Mouse (Mus musculus): ENCODE data around the gene Bcam. TPM values are rescaled to one million over a fixed set of nuclear protein-coding genes. Genes with fewer than 3 reads are reported as not detected.

Bcam gene
- total RNA-seq, 2 experiments from 2014 or later: 43.2 to 53.2 TPM

DNA sequence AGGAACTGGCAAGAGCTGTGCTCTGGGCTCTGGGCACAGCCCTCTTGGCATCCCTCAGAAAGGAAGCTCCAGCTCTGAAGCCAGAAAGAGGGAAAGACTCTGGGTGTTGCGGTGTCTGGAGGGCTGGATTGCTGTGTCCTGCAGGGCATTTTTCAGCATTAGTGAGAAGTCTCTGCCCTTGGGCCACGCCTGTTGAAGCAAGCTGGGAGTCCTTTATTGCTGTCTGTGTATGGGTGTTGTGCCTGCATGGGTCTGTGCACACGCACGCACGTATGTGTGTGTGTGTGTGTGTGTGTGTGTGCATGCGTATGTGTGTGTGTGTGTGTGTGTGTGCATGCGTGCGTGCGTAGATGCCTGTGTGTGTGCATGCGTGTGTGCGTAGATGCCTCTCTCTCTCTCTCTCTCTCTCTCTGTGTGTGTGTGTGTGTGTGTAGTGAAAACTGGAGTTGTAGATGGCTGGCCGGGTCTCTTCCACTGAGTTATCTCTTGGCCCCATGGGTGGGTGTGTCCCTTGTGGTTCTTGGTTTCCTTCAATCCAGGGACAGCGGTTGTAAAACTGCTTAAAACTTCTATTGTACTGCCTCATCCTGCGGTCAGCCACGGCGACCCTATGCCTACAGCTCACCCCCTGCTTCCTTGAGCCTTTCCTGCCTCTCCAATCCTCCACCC is 34.3 kb downstream of the Bcam start:
- DNase-seq (ENCODE audit: low spot score in 2 of 2): no peak

DNA sequence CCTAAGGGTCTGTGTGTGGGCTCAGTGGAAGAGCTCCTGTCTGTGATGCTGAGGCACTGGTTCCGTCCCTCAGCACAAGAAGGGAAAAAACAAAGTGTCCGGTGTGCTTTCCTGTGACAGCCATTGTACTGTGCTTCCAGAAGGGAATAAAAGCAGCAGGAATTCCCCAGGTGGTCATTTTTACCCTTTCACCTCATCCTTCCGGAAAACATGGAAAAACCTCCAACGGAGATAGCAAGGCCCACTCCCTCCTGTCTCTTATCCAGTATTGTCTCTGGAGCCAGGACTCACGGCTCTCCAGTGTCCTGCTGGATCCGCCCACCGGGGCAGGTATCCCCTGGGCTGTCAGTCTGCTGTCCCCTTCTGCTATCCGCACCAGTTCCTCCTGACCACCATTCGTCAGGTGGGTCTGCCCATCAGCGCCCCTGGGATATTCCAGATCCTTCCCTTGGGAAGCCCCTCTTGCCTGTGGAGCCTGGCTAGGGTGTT is 36.6 kb downstream of the Bcam start:
- DNase-seq (ENCODE audit: low spot score in 2 of 2): no peak

DNA sequence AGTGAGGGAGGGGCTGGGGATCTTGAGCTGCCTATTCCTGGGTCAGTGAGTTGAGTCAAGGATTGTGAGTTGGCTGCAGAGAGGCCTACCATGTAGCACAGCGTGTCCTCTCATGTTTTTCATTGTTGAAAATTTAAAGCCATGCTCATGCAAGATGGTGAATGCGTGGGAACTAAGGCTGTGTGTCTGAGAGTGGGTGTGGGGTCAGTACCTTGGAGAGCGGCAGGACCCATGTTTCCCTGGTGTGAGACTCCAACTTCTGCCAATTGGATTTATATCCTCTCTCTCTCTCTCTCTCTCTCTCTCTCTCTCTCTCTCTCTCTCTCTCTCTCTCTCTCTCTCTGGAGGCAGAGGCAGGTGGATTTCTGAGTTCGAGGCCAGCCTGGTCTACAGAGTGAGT is 44.3 kb downstream of the Bcam start:
- no peak for DNase-seq (ENCODE audit: low spot score in 2 of 2)

DNA sequence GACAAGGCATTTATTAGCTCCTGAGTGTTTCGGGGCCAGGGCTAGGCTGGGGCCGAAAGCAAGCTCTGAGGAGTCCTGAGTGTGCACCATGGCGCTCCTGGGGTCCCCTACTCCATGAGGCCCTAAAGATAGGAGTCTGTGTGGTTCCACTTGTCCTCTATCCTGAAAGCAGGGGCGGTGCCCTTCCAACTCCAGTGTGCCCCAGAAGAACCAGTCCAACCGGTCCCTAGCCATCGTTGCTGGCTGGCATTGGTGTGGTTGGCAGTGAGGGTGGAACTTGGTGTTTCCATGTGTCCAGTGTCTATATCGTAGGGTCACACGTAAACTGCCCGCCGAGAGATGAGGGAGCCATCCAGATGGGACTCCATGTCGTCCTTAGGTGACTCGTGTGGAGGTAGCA is 46.6 kb downstream of the Bcam start:
- DNase-seq (ENCODE audit: low spot score in 2 of 2): no peak

DNA sequence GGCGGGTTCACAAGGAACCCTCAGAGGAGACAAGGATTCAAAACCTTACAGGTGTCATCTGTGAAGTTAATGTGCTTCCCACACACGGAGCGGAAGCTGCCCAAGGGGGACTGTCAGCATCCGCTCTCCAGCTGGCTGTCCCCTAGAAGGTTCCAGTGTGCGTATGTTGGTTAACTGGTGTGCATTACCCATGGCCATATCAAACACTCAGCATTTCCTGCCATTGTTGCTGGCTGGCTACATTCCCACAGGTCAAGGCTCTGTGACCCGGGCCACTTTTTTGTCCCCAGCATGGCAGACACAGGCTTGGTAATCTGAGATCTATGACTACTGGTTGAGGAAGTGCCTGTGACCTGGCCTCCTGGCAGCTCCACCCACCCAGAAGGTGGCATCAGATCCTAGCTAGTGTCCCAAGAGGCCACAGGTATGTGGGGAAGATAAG is 48.0 kb downstream of the Bcam start:
- no peak for DNase-seq (ENCODE audit: low spot score in 2 of 2)

DNA sequence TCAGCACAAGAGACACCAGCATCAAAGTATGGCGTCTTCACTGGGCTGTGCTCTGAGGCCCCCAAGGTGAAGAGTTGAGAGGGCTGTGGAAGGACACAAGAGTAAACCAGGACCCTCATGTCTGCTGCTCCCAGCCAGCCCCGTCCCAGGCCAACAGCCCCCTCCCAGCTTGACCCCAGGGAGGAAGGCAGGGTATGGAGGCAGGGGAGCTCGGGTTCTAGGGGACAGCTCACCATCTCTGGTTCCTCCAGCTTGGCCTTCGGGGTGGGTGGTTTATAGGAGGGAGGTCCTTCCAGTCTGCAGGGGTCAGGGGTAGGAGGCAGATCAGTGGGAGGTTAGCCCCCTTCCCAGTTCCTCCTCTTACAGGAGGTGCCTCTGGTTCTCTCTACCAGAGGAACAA is 51.6 kb downstream of the Bcam start:
- DNase-seq (ENCODE audit: low spot score in 2 of 2): no peak

DNA sequence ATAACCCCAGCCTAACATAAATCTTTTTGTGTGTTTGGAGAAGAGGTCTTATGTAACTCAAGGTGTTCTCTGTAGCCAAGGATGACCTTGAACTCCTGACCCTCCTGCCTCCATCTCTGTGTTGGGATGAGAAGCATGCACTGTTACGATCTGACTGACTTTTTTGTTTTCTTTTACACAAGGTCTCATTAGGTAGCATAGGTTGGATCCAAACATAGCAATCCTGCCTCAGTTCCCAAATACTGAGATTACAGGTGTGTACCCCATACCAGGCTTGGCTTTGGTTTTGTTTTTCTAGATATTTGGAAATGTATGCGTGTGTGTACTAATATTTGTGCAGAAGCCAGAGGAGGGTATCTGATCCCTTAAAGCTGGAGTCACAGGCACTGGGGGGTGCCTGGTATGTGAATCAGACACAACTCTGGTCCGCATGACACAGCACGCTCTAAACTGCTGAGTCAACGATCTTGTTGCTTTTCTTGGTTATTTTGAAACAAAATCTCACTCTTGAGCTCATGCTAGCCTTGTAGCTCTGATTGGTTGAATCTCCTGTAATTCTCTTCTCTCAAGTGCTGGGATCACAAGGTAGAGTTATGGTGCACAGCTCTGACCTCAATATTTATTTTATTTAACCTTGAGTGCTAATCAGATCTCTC is 52.4 kb downstream of the Bcam start:
- DNase-seq (ENCODE audit: low spot score in 2 of 2): no peak

DNA sequence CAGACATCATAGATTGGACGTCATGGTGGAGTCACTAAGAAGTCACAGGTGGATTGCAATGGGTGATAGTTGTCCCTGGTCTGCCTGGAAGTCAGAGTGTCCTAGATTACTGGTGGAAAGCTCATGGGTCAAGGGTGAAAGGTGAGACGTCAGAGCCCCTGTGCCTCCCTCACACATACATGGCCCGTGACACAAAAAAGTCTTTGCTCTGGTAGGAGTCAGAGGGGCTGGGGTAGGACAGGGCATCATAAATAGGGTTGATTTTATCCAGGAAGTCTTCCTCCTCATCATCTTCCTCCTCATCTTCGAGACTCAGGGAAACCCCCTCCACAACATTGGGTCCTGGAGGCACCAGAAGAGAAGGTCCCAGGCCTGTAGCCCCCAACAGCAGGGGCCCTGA is 53.5 kb downstream of the Bcam start:
- no peak for DNase-seq (ENCODE audit: low spot score in 2 of 2)

DNA sequence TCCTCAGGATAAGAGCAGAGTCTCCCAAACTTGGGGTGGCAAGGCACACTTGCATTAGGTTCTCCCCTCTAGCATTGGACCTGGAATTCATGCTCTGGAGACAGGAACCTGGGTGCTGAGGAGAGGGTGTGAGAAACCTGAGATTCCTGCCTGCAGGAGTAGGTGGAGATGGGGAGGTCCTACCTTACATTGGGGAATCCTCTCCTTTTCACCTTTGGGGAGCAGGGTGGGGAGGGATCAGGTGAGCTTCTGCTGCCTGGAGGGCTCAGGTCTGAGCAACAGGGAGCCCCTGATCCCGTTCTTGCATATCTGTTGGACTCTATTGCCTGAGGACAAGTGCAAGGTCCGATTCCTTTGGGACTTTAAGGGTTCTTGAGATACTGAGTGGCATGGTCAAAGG is 54.0 kb downstream of the Bcam start:
- DNase-seq (ENCODE audit: low spot score in 2 of 2): no peak

DNA sequence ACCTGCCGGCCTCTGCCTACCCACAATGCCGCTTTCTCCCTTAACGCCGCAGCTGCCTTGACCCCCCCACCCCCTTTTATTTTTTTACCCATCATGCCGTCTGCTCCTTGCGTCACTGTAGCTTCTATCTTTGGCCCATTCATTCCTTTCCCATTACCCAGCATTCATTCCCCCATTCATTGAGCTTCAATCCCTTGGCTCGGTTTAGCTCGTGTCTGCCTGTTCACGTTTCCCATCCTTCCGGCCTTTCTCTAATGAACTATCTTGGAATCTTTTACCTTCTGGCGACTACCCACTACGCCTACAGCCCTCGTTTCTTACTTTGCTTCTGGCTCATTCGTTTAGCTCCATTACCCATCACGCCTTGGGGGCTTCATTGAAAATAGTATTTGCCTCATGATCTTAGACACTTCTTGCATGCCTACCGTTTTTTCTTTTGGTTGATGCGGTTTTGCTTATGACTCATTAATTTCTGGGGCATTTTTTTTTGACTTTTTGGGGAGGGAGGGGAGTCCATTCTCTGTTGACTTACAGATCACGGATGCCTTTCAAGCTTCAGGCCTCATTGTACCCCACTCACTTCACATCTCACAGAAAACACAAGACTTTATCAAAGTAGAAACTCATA is 54.6 kb downstream of the Bcam start:
- DNase-seq (ENCODE audit: low spot score in 2 of 2): no peak

DNA sequence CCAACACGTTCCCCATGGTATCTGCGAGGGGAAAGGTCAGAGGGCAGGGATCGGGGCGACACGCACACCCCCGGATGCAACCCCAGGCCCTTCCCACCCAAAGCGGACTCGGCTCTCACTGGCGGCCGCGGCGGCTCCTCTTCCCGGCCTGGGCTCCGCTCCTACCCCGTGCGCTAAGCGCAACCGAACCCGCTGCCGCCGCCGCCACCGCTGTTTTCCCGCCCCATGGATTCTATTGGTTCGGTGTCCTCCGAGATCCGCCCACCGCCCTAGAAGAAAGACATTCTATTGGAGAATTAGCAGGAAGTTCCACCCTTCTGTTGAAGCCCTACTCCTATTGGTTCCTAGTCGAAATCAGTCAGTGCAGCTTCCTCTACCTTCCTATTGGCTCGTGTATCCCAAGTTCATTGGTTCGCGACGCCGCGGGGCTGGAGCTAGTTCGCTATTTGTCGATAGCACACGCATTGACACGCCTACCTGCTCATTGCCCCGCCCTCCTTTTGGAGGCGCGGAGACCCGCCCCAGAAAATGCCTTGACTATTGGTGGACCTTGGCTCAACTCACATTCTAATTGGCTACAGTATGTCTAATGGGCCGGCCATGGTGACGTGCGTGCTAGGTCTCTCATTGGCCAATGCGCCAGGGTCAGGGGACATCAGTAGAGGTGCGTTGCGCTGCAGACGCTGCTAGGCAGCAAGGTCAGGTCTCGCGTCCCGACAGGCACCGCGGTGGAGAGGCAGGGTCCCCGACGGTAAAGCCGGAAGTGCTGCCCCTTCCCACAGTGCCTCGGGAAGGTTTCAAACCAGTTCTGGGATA is 55.4 kb downstream of the Bcam start, which contains the start of gene Tomm40:
Gene Tomm40, minus strand, starts transcription at position 200 of the 816 bp plus-strand sequence.
- peak; percentile 89 to 91 for DNase-seq (ENCODE audit: low spot score in 2 of 2)

DNA sequence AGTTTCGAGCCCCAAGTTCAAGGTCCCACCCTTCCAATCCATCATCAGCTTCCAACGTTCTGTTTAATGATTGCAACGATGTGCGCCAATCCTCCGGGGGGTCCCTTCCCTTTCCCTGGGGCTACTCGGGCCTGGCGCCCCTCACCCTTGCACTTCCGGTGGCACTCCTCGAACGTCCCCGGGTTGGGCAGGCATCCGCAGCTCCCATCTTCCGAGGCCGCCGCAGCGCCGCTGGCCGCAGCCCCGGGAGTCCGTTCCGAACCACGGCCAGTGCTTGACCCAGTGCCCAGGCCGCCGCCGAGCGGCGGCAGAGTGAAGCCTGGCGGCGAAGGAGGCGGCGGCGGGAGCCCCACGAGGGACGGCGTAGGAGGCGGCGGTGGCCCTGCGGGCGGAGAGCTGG is 56.0 kb downstream of the Bcam start:
- peak in 1 of 2 experiments; percentile 55 for DNase-seq (ENCODE audit: low spot score in 2 of 2)

DNA sequence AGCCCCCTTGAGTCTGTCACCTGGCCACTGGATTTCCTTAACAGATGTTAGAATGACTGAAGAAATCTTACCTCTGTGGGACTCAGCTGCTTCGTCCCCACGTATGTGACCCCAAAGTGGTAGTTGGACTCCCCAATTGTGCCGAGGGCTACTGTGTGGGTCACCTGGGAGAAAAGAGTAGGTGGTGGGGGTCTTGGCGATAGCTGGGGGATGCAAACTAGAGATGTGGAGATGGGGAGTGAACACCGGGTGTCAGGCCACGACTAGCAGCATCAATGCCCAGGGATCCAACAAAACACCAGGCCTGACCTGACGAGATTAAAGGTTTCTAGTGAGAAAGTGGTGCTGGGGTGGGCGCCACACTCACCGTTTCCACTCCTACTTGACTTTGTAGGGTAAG is 57.2 kb downstream of the Bcam start:
- DNase-seq (ENCODE audit: low spot score in 2 of 2): no peak

DNA sequence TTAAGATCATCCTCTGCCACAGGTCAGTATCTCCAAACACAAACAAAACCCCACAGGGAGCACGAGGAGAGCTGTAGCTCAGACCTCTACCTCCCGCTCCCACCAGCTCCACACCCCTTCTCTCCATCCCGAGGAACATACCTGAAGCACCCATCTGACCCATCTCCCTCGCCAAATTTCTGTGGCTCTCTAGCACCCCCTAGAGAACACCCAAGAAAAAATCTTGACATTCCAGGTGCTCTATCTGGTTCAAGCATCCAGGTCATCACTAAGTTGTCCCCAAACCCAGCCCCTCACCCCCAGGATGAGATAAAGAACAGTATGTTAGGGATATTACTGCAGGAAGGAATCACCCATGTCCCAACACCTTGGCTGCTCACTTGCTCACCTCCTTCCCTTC is 57.6 kb downstream of the Bcam start:
- DNase-seq (ENCODE audit: low spot score in 2 of 2): no peak

DNA sequence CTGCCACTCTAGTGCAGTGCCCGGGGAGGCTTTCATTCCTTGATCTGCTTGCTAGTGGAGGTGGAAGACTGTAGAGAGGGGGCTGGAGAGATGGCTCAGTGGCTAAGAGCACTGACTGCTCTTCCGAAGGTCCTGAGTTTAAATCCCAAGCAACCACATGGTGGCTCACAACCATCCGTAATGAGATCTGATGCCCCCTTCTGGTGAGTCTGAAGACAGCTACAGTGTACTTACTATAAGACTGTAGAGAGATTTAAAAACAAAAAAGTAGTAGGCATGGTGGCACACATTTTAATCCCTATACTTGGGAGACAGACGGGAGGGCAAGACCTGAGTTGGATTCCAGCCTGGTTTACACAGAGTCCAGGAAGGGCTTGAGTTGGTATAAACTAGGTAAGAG is 58.4 kb downstream of the Bcam start:
- no peak for DNase-seq (ENCODE audit: low spot score in 2 of 2)

DNA sequence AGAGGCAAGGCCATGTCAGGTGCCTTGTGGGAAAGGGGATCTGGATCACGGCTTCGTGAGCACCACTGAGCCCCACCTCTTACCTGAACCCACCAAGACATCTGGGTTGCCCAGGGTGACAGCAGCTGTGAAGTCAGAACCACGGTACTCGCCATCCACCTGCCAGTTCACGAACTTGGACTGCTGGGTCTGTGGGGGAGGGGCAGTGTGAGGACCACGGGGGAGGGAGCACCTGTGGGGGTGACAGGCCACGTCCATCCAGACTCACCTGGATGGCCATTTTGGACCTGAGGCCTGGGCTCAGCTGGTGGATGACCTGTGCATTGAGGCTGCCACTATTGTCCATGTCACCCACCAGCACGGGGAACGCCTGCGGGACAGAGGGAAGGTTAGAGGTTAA is 60.2 kb downstream of the Bcam start:
- DNase-seq (ENCODE audit: low spot score in 2 of 2): no peak

Other genes starting within 250 kb of the Bcam start
- gene Ppp1r37, start 207.9 kb downstream of the Bcam start, total RNA-seq (2021): 10 to 100 TPM; 72.8 to 73.6 TPM
- 1 to 10 TPM in 1 of 2 experiments, under 1 TPM in 1; 0.46 to 1.2 TPM for gene Zfp296, start 193.7 kb downstream of the Bcam start, total RNA-seq (2021)
- gene Gemin7, start 193.4 kb downstream of the Bcam start, total RNA-seq (2021): 10 to 100 TPM; 66.7 to 85.1 TPM
- gene Clasrp, start 166.5 kb downstream of the Bcam start, total RNA-seq (2021): 10 to 100 TPM; 36.5 to 36.9 TPM
- 10 to 100 TPM; 31.9 TPM for gene Relb, start 141.6 kb downstream of the Bcam start, total RNA-seq (2021)
- gene Clptm1, start 106.0 kb downstream of the Bcam start, total RNA-seq (2021): 100 to 1,000 TPM; 136 to 157 TPM
- gene Apoc2, start 93.1 kb downstream of the Bcam start, total RNA-seq (2021): 1 to 10 TPM; 1.1 to 2.1 TPM
- under 1 TPM in 1 of 2 experiments, not detected in 1; 0.50 TPM for gene Gm44805, start 89.6 kb downstream of the Bcam start, total RNA-seq (2021)
- gene Apoc4, start 89.5 kb downstream of the Bcam start, total RNA-seq (2021): 100 to 1,000 TPM in 1 of 2 experiments, 10 to 100 TPM in 1; 31.6 to 112 TPM
- gene Apoc1, start 78.4 kb downstream of the Bcam start, total RNA-seq (2021): 100 to 1,000 TPM; 156 to 789 TPM
- 1,000 to 10,000 TPM; 1,225 to 1,306 TPM for gene Apoe, start 71.8 kb downstream of the Bcam start, total RNA-seq (2021)
- 100 to 1,000 TPM; 123 to 126 TPM for gene Tomm40, start 55.6 kb downstream of the Bcam start, total RNA-seq (2021)
- gene Nectin2, start 20.5 kb downstream of the Bcam start, total RNA-seq (2021): 100 to 1,000 TPM in 1 of 2 experiments, 10 to 100 TPM in 1; 76.9 to 105 TPM
- under 1 TPM in 1 of 2 experiments, not detected in 1; 0.64 TPM for gene Cblc, start 25.8 kb upstream of the Bcam start, total RNA-seq (2021)
- 10 to 100 TPM; 21.9 to 34.8 TPM for gene Bcl3, start 51.8 kb upstream of the Bcam start, total RNA-seq (2021)
- not detected for gene Gm19345, start 81.0 kb upstream of the Bcam start, total RNA-seq (2021)
- not detected for gene Ceacam16, start 90.3 kb upstream of the Bcam start, total RNA-seq (2021)
- gene Ceacam19, start 116.9 kb upstream of the Bcam start, total RNA-seq (2021): not detected
- 10 to 100 TPM; 20.8 to 32.4 TPM for gene Pvr, start 150.1 kb upstream of the Bcam start, total RNA-seq (2021)
- not detected for gene Igsf23, start 179.7 kb upstream of the Bcam start, total RNA-seq (2021)
- gene Ceacam20, start 194.4 kb upstream of the Bcam start, total RNA-seq (2021): not detected
- gene Nlrp9b, start 220.4 kb upstream of the Bcam start, total RNA-seq (2021): not detected